Mouse (Mus musculus) heart, adult 2 months (tissue): Measurements from ENCODE around the gene Maml2.

ENCODE experiments used
- CTCF ChIP-seq: fragments of 200-600 bp; IDR thresholded peaks from 2 replicates; pipeline ENCODE4 v1.8.1; 2022; ENCODE audit warnings: antibody characterized with exemption, mild to moderate bottlenecking, moderate library complexity
- EP300 ChIP-seq: fragments of 200-500 bp; IDR thresholded peaks from 2 replicates; pipeline ENCODE4 v1.6.1; 2011; ENCODE audit warnings: low read depth, low read length, control low read depth; ENCODE audit not compliant: insufficient read depth
- POLR2A ChIP-seq: fragments of 200-500 bp; IDR thresholded peaks from 2 replicates; pipeline ENCODE4 v1.6.1; 2011; ENCODE audit warnings: mild to moderate bottlenecking, low read depth, low read length, control low read depth; ENCODE audit not compliant: insufficient read depth

- TF ChIP-seq CTCF (no peak), POLR2A (no peak), EP300 (no peak)
Measured at GRCm38 (mm10) chr9:13431646-13432045, 133.9 kb downstream of the Maml2 start.
